ENCODE assay signal across 29 mouse cellular contexts in genomic region chr19:34251900-34252299, GRCm38 (mm10). TPM values are rescaled to one million over a fixed set of nuclear protein-coding genes. Genes with fewer than 3 reads are reported as not detected.
DNase-seq lines count a peak whose midpoint lies in the region; ATAC-seq and TF ChIP-seq lines count a peak whose summit lies in the region.
"Had no signal": no experiment of that assay in that cellular context is flagged by ENCODE, and none has a peak within 500 bp of the region (broad histone marks: within the 10 kb centered on the region; RNA-seq: fewer than 3 reads in every experiment).

No protein-coding gene starts in this region.

- no peak for TF ChIP-seq CTCF in gastrocnemius, adult 2 months (IDR thresholded peaks at IDR 0.05)
- TF ChIP-seq CTCF in heart, postnatal 0 days (IDR thresholded peaks at IDR 0.05; ENCODE audit: low read depth): no peak

- 76% methylated on average over 2 of the region's 2 CpGs for WGBS in heart, postnatal 0 days
- WGBS in intestine, embryonic 14.5 days: 68% methylated on average over 2 of the region's 2 CpGs
- 66% methylated on average over 2 of the region's 2 CpGs for WGBS in stomach, embryonic 15.5 days

- DNase-seq in gastrocnemius, adult 2 months: no peak
- DNase-seq in gastrocnemius, postnatal 25 days: no peak
- DNase-seq in heart, postnatal 0 days (ENCODE audit: low spot score): no peak
- DNase-seq in heart, postnatal 10 days: no peak
- no peak for DNase-seq in intestine, embryonic 14.5 days (ENCODE audit: low spot score)
- DNase-seq in left cerebral cortex, adult 18-20 months (ENCODE audit: low spot score in 2 of 2): no peak
- no peak for DNase-seq in urinary bladder, adult 2 months (ENCODE audit: low spot score)
- DNase-seq: adrenal gland, postnatal 25 days; cerebellum, adult 9-11 months; gastrocnemius, postnatal 14 days; heart, adult 18-20 months; kidney, adult 18-20 months; kidney, postnatal 14 days; liver; lung, postnatal 14 days; thymus, adult 2 months; thymus, postnatal 4 days had no signal

- H3K9ac ChIP-seq in heart, postnatal 0 days (replicated peaks; ENCODE audit: low read depth, low read length): no peak overlapping the region
- peak overlapping the region; percentile 40 for H3K9ac ChIP-seq in intestine, embryonic 14.5 days (ENCODE audit: low read length)
- H3K9ac ChIP-seq in stomach, embryonic 15.5 days: no peak overlapping the region
- H3K9ac ChIP-seq: liver, embryonic 15.5 days; midbrain, embryonic 13.5 days; neural tube, embryonic 13.5 days had no signal

- TF ChIP-seq EP300 in heart, postnatal 0 days (IDR thresholded peaks at IDR 0.05; ENCODE audit: low read depth): no peak

- H3K4me2 ChIP-seq in heart, postnatal 0 days (ENCODE audit: low read depth, low read length): peak overlapping the region; percentile 62; the same call in 1 of the 2 replicates
- H3K4me2 ChIP-seq in intestine, embryonic 14.5 days (ENCODE audit: low read length): peak overlapping the region; percentile 48
- peak overlapping the region; percentile 24; the same call in 1 of the 2 replicates for H3K4me2 ChIP-seq in stomach, embryonic 15.5 days
- H3K4me2 ChIP-seq: liver, embryonic 15.5 days; midbrain, embryonic 13.5 days; neural tube, embryonic 13.5 days had no signal

- H3K27ac ChIP-seq in gastrocnemius, adult 2 months: peak overlapping the region; percentile 20; the same call in 1 of the 2 replicates
- H3K27ac ChIP-seq in heart, postnatal 0 days (ENCODE audit: low read depth): no peak overlapping the region
- peak overlapping the region; percentile 51; the same call in 1 of the 2 replicates for H3K27ac ChIP-seq in intestine, embryonic 14.5 days (ENCODE audit: low read depth)
- H3K27ac ChIP-seq in stomach, embryonic 15.5 days: 0 out of 2 replicates have a peak overlapping the region, but pooled peaks have one; percentile 1
- H3K27ac ChIP-seq: embryonic facial prominence, embryonic 10.5 days; forebrain, embryonic 10.5 days; hindbrain, embryonic 10.5 days; limb, embryonic 10.5 days; liver, embryonic 15.5 days; midbrain, embryonic 13.5 days; neural tube, embryonic 13.5 days had no signal

- ATAC-seq in heart, postnatal 0 days (ENCODE audit: insufficient read depth, low read depth): no peak
- ATAC-seq in intestine, embryonic 14.5 days (replicated peaks; ENCODE audit: low FRiP score, low TSS enrichment, low read depth): no peak
- no peak for ATAC-seq in stomach, embryonic 15.5 days (ENCODE audit: insufficient read depth, low FRiP score, low read depth)
- ATAC-seq: forebrain, embryonic 16.5 days; hindbrain, embryonic 16.5 days; midbrain, embryonic 13.5 days had no signal

- no peaks in the 10 kb centered on the region for H3K4me1 ChIP-seq in heart, postnatal 0 days (ENCODE audit: control insufficient read depth, insufficient read depth)
- 0 out of 2 replicates have a peak, but pooled peaks cover 8% of the 10 kb centered on the region for H3K4me1 ChIP-seq in intestine, embryonic 14.5 days (replicated peaks; ENCODE audit: control insufficient read depth, insufficient read depth, low read length)
- H3K4me1 ChIP-seq in stomach, embryonic 15.5 days: no peaks in the 10 kb centered on the region
- H3K4me1 ChIP-seq: liver, embryonic 15.5 days; neural tube, embryonic 13.5 days had no signal

- peak overlapping the region; percentile 58 for H3K4me3 ChIP-seq in gastrocnemius, adult 2 months
- H3K4me3 ChIP-seq in heart, postnatal 0 days (ENCODE audit: low read depth, low read length): no peak overlapping the region
- H3K4me3 ChIP-seq in intestine, embryonic 14.5 days (ENCODE audit: low read depth, low read length): peak overlapping the region; percentile 39; the same call in 1 of the 2 replicates
- peak overlapping the region; percentile 27 for H3K4me3 ChIP-seq in stomach, embryonic 15.5 days (replicated peaks)
- H3K4me3 ChIP-seq: embryonic facial prominence, embryonic 10.5 days; forebrain, embryonic 10.5 days; hindbrain, embryonic 10.5 days; limb, embryonic 10.5 days; liver, embryonic 15.5 days; megakaryocyte, embryonic 14.5 days; midbrain, embryonic 13.5 days; neural tube, embryonic 13.5 days had no signal

- no peaks in the 10 kb centered on the region for H3K9me3 ChIP-seq in heart, postnatal 0 days (replicated peaks; ENCODE audit: control insufficient read depth, low read length)
- H3K9me3 ChIP-seq in intestine, embryonic 14.5 days (ENCODE audit: control insufficient read depth, low read length): no peaks in the 10 kb centered on the region
- no peaks in the 10 kb centered on the region for H3K9me3 ChIP-seq in stomach, embryonic 15.5 days
- H3K9me3 ChIP-seq: embryonic facial prominence, embryonic 10.5 days; forebrain, embryonic 10.5 days; hindbrain, embryonic 10.5 days; limb, embryonic 10.5 days; liver, embryonic 15.5 days; megakaryocyte, embryonic 14.5 days; midbrain, embryonic 13.5 days; neural tube, embryonic 13.5 days had no signal

- peaks cover 30% of the 10 kb centered on the region for H3K36me3 ChIP-seq in heart, postnatal 0 days (replicated peaks; ENCODE audit: control insufficient read depth, insufficient read depth, low read length)
- peaks cover 25% of the 10 kb centered on the region for H3K36me3 ChIP-seq in intestine, embryonic 14.5 days (ENCODE audit: control insufficient read depth, insufficient read depth, low read length)
- no peaks in the 10 kb centered on the region for H3K36me3 ChIP-seq in stomach, embryonic 15.5 days
- H3K36me3 ChIP-seq: embryonic facial prominence, embryonic 10.5 days; forebrain, embryonic 10.5 days; hindbrain, embryonic 10.5 days; limb, embryonic 10.5 days; liver, embryonic 15.5 days; midbrain, embryonic 13.5 days; neural tube, embryonic 13.5 days had no signal

- no peaks in the 10 kb centered on the region for H3K27me3 ChIP-seq in heart, postnatal 0 days (ENCODE audit: control insufficient read depth, insufficient read depth, low read length)
- no peaks in the 10 kb centered on the region for H3K27me3 ChIP-seq in intestine, embryonic 14.5 days (replicated peaks; ENCODE audit: control insufficient read depth, insufficient read depth, low read length)
- no peaks in the 10 kb centered on the region for H3K27me3 ChIP-seq in stomach, embryonic 15.5 days (replicated peaks)
- H3K27me3 ChIP-seq: liver, embryonic 15.5 days; midbrain, embryonic 13.5 days; neural tube, embryonic 13.5 days had no signal

- intact Hi-C loops in gastrocnemius, adult 2 months (cut with DNase I): no loop called here
- intact Hi-C loops in heart, postnatal 10 days (cut with DNase I): no loop called here

RNA-seq across cellular contexts. Expression of gene Acta2, which starts 3.5 kb away (rescaled TPM):
- 10 to 100 TPM; 52.8 to 61.6 TPM for total RNA-seq in gastrocnemius, adult 2 months (2021)
- 100 to 1,000 TPM in 1 of 2 experiments, 10 to 100 TPM in 1; 66.9 to 129 TPM for total RNA-seq in gastrocnemius, postnatal 25 days (2021)
- total RNA-seq in heart, postnatal 0 days (2014; rRNA removed; ENCODE audit: low replicate concordance): 921 and 1,307 TPM in 2 replicates
- polyA plus RNA-seq in heart, postnatal 0 days (2015; fragmentation: Nextera tagmentation; extraction: Ambion mirVana): 1,041 and 1,327 TPM in 2 replicates
- total RNA-seq in heart, postnatal 10 days (2021): 100 to 1,000 TPM; 522 to 615 TPM
- polyA plus RNA-seq in intestine, embryonic 14.5 days (2014; fragmentation: Nextera tagmentation; extraction: Ambion mirVana): 1,786 and 2,002 TPM in 2 replicates
- polyA plus RNA-seq in stomach, embryonic 15.5 days (2015; fragmentation: Nextera tagmentation; extraction: Ambion mirVana): 1,795 and 1,820 TPM in 2 replicates
- 10 to 100 TPM; 11.2 to 15.1 TPM for total RNA-seq in left cerebral cortex, adult 18-20 months (2021)
- 9,918 and 11,190 TPM in 2 replicates for polyA plus RNA-seq in urinary bladder, adult 2 months (2012; rRNA removed)
- total RNA-seq: common myeloid progenitor, adult 5-6 weeks had no signal

RNA-seq across cellular contexts. Expression of gene Fas, which starts 38.6 kb away (rescaled TPM):
- total RNA-seq in gastrocnemius, adult 2 months (2021): 1 to 10 TPM; 4.0 to 5.8 TPM
- total RNA-seq in gastrocnemius, postnatal 25 days (2021): 1 to 10 TPM; 3.7 to 5.5 TPM
- 1.1 and 3.2 TPM in 2 replicates for total RNA-seq in heart, postnatal 0 days (2014; rRNA removed; ENCODE audit: low replicate concordance)
- 5.6 and 7.1 TPM in 2 replicates for polyA plus RNA-seq in heart, postnatal 0 days (2015; fragmentation: Nextera tagmentation; extraction: Ambion mirVana)
- total RNA-seq in heart, postnatal 10 days (2021): 10 to 100 TPM in 1 of 2 experiments, 1 to 10 TPM in 1; 5.4 to 10.6 TPM
- polyA plus RNA-seq in intestine, embryonic 14.5 days (2014; fragmentation: Nextera tagmentation; extraction: Ambion mirVana): 2.0 and 2.7 TPM in 2 replicates
- 4.9 TPM in 2 replicates for polyA plus RNA-seq in stomach, embryonic 15.5 days (2015; fragmentation: Nextera tagmentation; extraction: Ambion mirVana)
- 1 to 10 TPM; 1.6 to 1.9 TPM for total RNA-seq in left cerebral cortex, adult 18-20 months (2021)
- polyA plus RNA-seq in urinary bladder, adult 2 months (2012; rRNA removed): 15.6 and 16.7 TPM in 2 replicates
- polyA plus RNA-seq: forebrain, embryonic 10.5 days had no signal

RNA-seq across cellular contexts. Expression of gene Stambpl1, which starts 59.9 kb away (rescaled TPM):
- total RNA-seq in gastrocnemius, adult 2 months (2021): under 1 TPM; 0.59 to 0.84 TPM
- 1 to 10 TPM in 1 of 2 experiments, under 1 TPM in 1; 0.61 to 1.2 TPM for total RNA-seq in gastrocnemius, postnatal 25 days (2021)
- 9.4 and 9.9 TPM in 2 replicates for total RNA-seq in heart, postnatal 0 days (2014; rRNA removed; ENCODE audit: low replicate concordance)
- 7.2 and 7.4 TPM in 2 replicates for polyA plus RNA-seq in heart, postnatal 0 days (2015; fragmentation: Nextera tagmentation; extraction: Ambion mirVana)
- total RNA-seq in heart, postnatal 10 days (2021): 1 to 10 TPM; 4.9 to 6.9 TPM
- 14.6 and 17.0 TPM in 2 replicates for polyA plus RNA-seq in intestine, embryonic 14.5 days (2014; fragmentation: Nextera tagmentation; extraction: Ambion mirVana)
- polyA plus RNA-seq in stomach, embryonic 15.5 days (2015; fragmentation: Nextera tagmentation; extraction: Ambion mirVana): 11.6 and 12.2 TPM in 2 replicates
- 10 to 100 TPM; 22.5 to 23.4 TPM for total RNA-seq in left cerebral cortex, adult 18-20 months (2021)
- polyA plus RNA-seq in urinary bladder, adult 2 months (2012; rRNA removed): 10.9 and 11.2 TPM in 2 replicates
